Mouse (Mus musculus) neutrophil, adult 5-6 weeks (primary cell): ENCODE data around the gene Cenpu. TPM values are rescaled to one million over a fixed set of nuclear protein-coding genes. Genes with fewer than 3 reads are reported as not detected.

Source experiments
- ATAC-seq: fragments of 151-379, 151-347 bp; 2 replicates; pipeline ENCODE4 v1.8.0; 2017; ENCODE audit warnings: mild to moderate bottlenecking, moderate TSS enrichment; ENCODE audit not compliant: insufficient number of reproducible peaks, poor library complexity, low FRiP score, severe bottlenecking; ENCODE audit errors: extremely low read depth
- total RNA-seq: library from RNA; stranded (forward); fragments of 200-1000 nt; gene quantifications from 2 replicates; pipeline ENCODE4 v1.2.3, GENCODE M21; 2017

Cenpu gene
- total RNA-seq, 1 experiment from 2014 or later, result 10.5 TPM

- no peak for ATAC-seq
Measured at GRCm38 (mm10) chr8:46593772-46594171, 41.9 kb downstream of the Cenpu start.

GRCm38 (mm10) chr8:46595593-46595992, 43.8 kb downstream of the Cenpu start:
- peak; percentile 99 for ATAC-seq

GRCm38 (mm10) chr8:46596530-46596929, 44.7 kb downstream of the Cenpu start:
- ATAC-seq, result no peak

GRCm38 (mm10) chr8:46597411-46597810, 45.6 kb downstream of the Cenpu start:
- ATAC-seq, result no peak

GRCm38 (mm10) chr8:46598114-46598513, 46.3 kb downstream of the Cenpu start:
- ATAC-seq, result no peak

- no peak for ATAC-seq
Measured at GRCm38 (mm10) chr8:46598753-46599152, 46.9 kb downstream of the Cenpu start.

GRCm38 (mm10) chr8:46599314-46599904, 47.6 kb downstream of the Cenpu start:
- ATAC-seq, result no peak

- ATAC-seq, result no peak
Measured at GRCm38 (mm10) chr8:46600959-46601707, 49.3 kb downstream of the Cenpu start.

GRCm38 (mm10) chr8:46603587-46603986, 51.8 kb downstream of the Cenpu start:
- no peak for ATAC-seq

GRCm38 (mm10) chr8:46606930-46607329, 55.1 kb downstream of the Cenpu start:
- ATAC-seq, result no peak

- no peak for ATAC-seq
Measured at GRCm38 (mm10) chr8:46611557-46611956, 59.7 kb downstream of the Cenpu start.

- no peak for ATAC-seq
Measured at GRCm38 (mm10) chr8:46612913-46613312, 61.1 kb downstream of the Cenpu start.

GRCm38 (mm10) chr8:46613377-46613776, 61.5 kb downstream of the Cenpu start:
- no peak for ATAC-seq

GRCm38 (mm10) chr8:46615936-46616335, 64.1 kb downstream of the Cenpu start:
- no peak for ATAC-seq

GRCm38 (mm10) chr8:46616879-46617689, 65.3 kb downstream of the Cenpu start, which contains the start of the genes Primpol and Casp3:
Primpol (minus strand) TSS chr8:46617212.
Casp3 (plus strand) TSS chr8:46617291.
- ATAC-seq, result peak; percentile 91

GRCm38 (mm10) chr8:46617690-46618620, 66.1 kb downstream of the Cenpu start:
- ATAC-seq, result peak; percentile 11; the same call in 1 of the 2 replicates

- ATAC-seq, result no peak
Measured at GRCm38 (mm10) chr8:46618639-46619320, 67.0 kb downstream of the Cenpu start.
